Mouse (Mus musculus) embryonic facial prominence, embryonic 11.5 days (tissue): ENCODE data around the gene Tesk2. TPM values are rescaled to one million over a fixed set of nuclear protein-coding genes. Genes with fewer than 3 reads are reported as not detected.
A peak's percentile ranks its signal among the peaks of the same experiment; 100 is the strongest.
"Not testable (repeated sequence)": the region's sequence is repeated elsewhere in the genome, so short reads cannot be mapped to it uniquely, and the experiment has no call there.

Experiments
- ATAC-seq: fragments of 200-750 bp; cut with Nextera tagmentation; replicated peaks from 2 replicates; pipeline ENCODE4 v1.8.0; 2017; ENCODE audit warnings: low read depth; ENCODE audit not compliant: insufficient number of reproducible peaks, low FRiP score, low TSS enrichment
- DNase-seq: peaks from one replicate; pipeline ENCODE4 v3.0.0-alpha.2; 2015; ENCODE audit warnings: low spot score
- H3K27ac ChIP-seq: fragments of 300-500 bp; sonication (generic); replicated peaks from 2 replicates; pipeline ENCODE4 v1.5.1; 2014; ENCODE audit warnings: mild to moderate bottlenecking, low read depth, low read length, control low read depth
- H3K27me3 ChIP-seq: fragments of 300-500 bp; sonication (generic); 2 replicates; pipeline ENCODE4 v1.6.1; 2014; ENCODE audit warnings: mild to moderate bottlenecking, low read length, moderate library complexity, mixed read lengths; ENCODE audit not compliant: control insufficient read depth, insufficient read depth
- H3K36me3 ChIP-seq: fragments of 300-500 bp; sonication (generic); replicated peaks from 2 replicates; pipeline ENCODE4 v1.6.1; 2014; ENCODE audit warnings: low read depth, mild to moderate bottlenecking, low read length, moderate library complexity, mixed read lengths; ENCODE audit not compliant: control insufficient read depth, insufficient read depth
- H3K4me1 ChIP-seq: fragments of 300-500 bp; sonication (generic); 2 replicates; pipeline ENCODE4 v1.6.1; 2014; ENCODE audit warnings: low read length, mixed read lengths; ENCODE audit not compliant: control insufficient read depth, insufficient read depth
- H3K4me2 ChIP-seq: fragments of 300-500 bp; sonication (generic); 2 replicates; pipeline ENCODE4 v1.6.1; 2014; ENCODE audit warnings: low read depth, mild to moderate bottlenecking, control low read depth, low read length, moderate library complexity
- H3K4me3 ChIP-seq: fragments of 300-500 bp; sonication (generic); 2 replicates; pipeline ENCODE4 v1.5.1; 2014; ENCODE audit warnings: low read depth, low read length, control low read depth
- H3K9ac ChIP-seq: fragments of 300-500 bp; sonication (generic); replicated peaks from 2 replicates; pipeline ENCODE4 v1.6.1; 2014; ENCODE audit warnings: mild to moderate bottlenecking, control low read depth, low read length
- H3K9me3 ChIP-seq: fragments of 300-500 bp; sonication (generic); replicated peaks from 2 replicates; pipeline ENCODE4 v1.6.1; 2016; ENCODE audit warnings: mild to moderate bottlenecking, low read length, inconsistent platforms, mixed read lengths; ENCODE audit not compliant: control insufficient read depth
- WGBS: fragments of 180-500 bp; shearing (Covaris S2); extraction: QIAGEN DNeasy Blood & Tissue Kit; methylation state at CpG from one replicate; pipeline ENCODE4 v1.1.7; 2014; 5-methylcytosine and 5-hydroxymethylcytosine counted together
- polyA plus RNA-seq: library from polyadenylated mRNA; unstranded; fragments of >200 nt; fragmentation: Nextera tagmentation; extraction: Ambion mirVana; gene quantifications from 2 replicates; pipeline ENCODE4 v1.2.1, GENCODE M21; 2014

Gene Tesk2
- polyA plus RNA-seq, 1 experiment from 2014 or later, result 12.9 TPM

- under 1% methylated on average over 29 of the region's 29 CpGs for WGBS
- no peaks in the 10 kb centered on the region for H3K36me3 ChIP-seq
- peak overlapping the region; percentile 76 for H3K4me2 ChIP-seq
- H3K4me3 ChIP-seq, result peak overlapping the region; percentile 54
- H3K9ac ChIP-seq, result peak overlapping the region; percentile 88
- H3K4me1 ChIP-seq, result peaks cover 4% of the 10 kb centered on the region
- no peak overlapping the region; the same call in 1 of the 2 replicates for H3K27ac ChIP-seq
- no peaks in the 10 kb centered on the region; the same call in 1 of the 2 replicates for H3K27me3 ChIP-seq
- H3K9me3 ChIP-seq, result no peaks in the 10 kb centered on the region
- ATAC-seq, result no peak
- peak; percentile 81 for DNase-seq
These were observed 103.8 kb downstream of the Tesk2 start for GRCm38 (mm10) chr4:116824541-116825004.

GRCm38 (mm10) chr4:116827819-116828218 is 107.1 kb downstream of the Tesk2 start:
- H3K36me3 ChIP-seq, result no peaks in the 10 kb centered on the region
- no peaks in the 10 kb centered on the region for H3K27me3 ChIP-seq
- H3K9me3 ChIP-seq, result no peaks in the 10 kb centered on the region
- no peak overlapping the region for H3K9ac ChIP-seq
- no peak for ATAC-seq
- H3K4me3 ChIP-seq, result no peak overlapping the region
- 2% methylated on average over 4 of the region's 4 CpGs for WGBS
- no peaks in the 10 kb centered on the region for H3K4me1 ChIP-seq
- no peak overlapping the region for H3K27ac ChIP-seq
- DNase-seq, result peak; percentile 86
- no peak overlapping the region for H3K4me2 ChIP-seq

- H3K27me3 ChIP-seq, result no peaks in the 10 kb centered on the region
- no peak overlapping the region for H3K27ac ChIP-seq
- no peak for DNase-seq
- no peak; the same call in 1 of the 2 replicates for ATAC-seq
- no peak overlapping the region for H3K4me3 ChIP-seq
- H3K9ac ChIP-seq, result no peak overlapping the region
- H3K36me3 ChIP-seq, result no peaks in the 10 kb centered on the region
- 61% methylated on average over 6 of the region's 6 CpGs for WGBS
- no peaks in the 10 kb centered on the region for H3K9me3 ChIP-seq
- H3K4me1 ChIP-seq, result no peaks in the 10 kb centered on the region
- H3K4me2 ChIP-seq, result no peak overlapping the region
These were observed 108.8 kb downstream of the Tesk2 start for GRCm38 (mm10) chr4:116829364-116830069.

DNA sequence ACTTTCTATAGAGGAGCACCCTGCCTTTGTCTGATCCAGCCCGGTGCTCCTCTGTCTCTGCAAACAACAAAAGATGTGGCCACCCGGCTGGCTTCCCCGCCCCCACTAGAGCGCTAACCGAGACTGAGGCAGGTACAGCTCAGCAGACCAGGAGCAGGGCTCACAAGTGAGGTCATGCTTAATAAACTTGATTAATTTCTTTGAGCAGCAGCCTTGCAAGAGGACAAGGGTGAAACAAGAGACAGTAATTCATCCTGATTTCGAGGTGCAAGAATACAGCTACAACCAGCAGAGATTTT is 109.3 kb downstream of the Tesk2 start:
- Histone ChIP-seq H3K27ac (no peak overlapping the region), H3K4me3 (no peak overlapping the region), H3K4me2 (no peak overlapping the region), H3K9me3 (no peaks in the 10 kb centered on the region), H3K27me3 (no peaks in the 10 kb centered on the region), H3K9ac (no peak overlapping the region), H3K36me3 (no peaks in the 10 kb centered on the region), H3K4me1 (no peaks in the 10 kb centered on the region)
- ATAC-seq (peak; percentile 45; the same call in 1 of the 2 replicates), DNase-seq (peak; percentile 27)
- 13% methylated on average over 6 of the region's 6 CpGs for WGBS

DNA sequence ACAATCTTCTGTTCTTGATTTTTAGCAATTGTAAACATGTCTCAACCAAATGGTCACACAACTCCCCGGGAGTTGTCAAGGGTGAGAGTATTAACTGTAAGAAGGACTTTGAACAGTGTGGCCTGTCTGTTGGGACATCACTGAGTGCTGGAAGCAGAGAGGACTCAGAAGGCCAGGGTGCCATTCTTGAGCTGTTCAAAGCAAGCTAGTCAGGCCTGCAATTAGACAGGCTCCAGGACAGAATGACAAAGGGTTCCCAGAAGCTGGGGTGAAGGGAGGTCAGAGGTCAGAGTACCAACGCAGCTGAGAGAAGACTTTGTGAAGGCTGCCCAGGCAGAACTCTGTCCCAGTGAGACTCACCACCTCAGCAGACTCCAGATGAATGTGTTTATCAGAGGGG is 118.3 kb downstream of the Tesk2 start:
- no peak overlapping the region for H3K4me2 ChIP-seq
- 16% methylated on average over 2 of the region's 2 CpGs for whole genome bisulfite sequencing
- H3K9ac ChIP-seq, result no peak overlapping the region
- no peaks in the 10 kb centered on the region for H3K4me1 ChIP-seq
- ATAC-seq, result no peak
- H3K9me3 ChIP-seq, result no peaks in the 10 kb centered on the region
- no peak for DNase-seq
- no peak overlapping the region for H3K27ac ChIP-seq
- no peak overlapping the region for H3K4me3 ChIP-seq
- no peaks in the 10 kb centered on the region for H3K27me3 ChIP-seq
- H3K36me3 ChIP-seq, result no peaks in the 10 kb centered on the region

DNA sequence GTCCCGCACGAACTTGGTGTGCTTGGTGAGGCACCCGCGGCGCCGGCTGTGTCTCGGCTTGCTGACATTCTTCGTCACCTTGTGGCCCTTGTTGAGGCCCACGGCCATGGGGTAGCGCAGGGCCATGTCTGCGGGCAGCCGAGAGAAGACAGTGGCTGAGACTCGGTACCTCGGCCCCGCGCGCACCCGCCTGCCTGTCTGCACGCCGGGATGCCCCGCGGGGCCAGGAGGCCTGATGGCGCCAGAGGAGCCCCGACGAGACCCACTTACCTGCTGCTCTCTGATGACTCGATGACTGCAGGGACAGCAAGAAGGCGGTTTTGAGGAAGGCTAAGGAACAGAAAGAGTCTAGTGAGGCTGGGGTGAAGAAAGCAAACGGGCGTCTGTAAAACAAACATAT is 119.3 kb downstream of the Tesk2 start:
- not testable (repeated sequence) for ATAC-seq, H3K36me3 ChIP-seq, H3K27me3 ChIP-seq, H3K4me3 ChIP-seq, H3K9me3 ChIP-seq, H3K9ac ChIP-seq, DNase-seq, H3K4me1 ChIP-seq, H3K27ac ChIP-seq, H3K4me2 ChIP-seq
- 18% methylated on average over 20 of the region's 29 CpGs for WGBS

DNA sequence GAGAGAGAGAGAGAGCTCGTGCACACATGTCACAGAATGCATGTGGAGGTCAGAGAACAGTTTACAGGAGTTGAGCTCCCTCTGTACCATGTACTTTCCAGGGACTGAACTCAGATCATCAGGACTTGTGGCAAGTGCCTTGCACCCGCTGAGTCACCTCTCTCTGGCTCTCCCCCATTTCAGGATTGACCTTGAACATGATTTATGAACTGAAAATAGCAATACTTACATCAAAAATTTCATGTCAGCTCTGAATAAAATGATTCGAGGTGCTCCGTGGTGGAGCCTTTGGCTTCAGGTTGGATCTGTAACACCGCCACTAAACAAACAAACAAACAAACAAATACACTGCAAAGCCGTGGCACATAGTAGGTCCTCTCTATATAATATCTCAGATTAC is 120.1 kb downstream of the Tesk2 start:
- WGBS, result 89% methylated on average over 6 of the region's 6 CpGs
- H3K36me3 ChIP-seq, result no peaks in the 10 kb centered on the region
- ATAC-seq, result no peak

GRCm38 (mm10) chr4:116844324-116844723 is 123.6 kb downstream of the Tesk2 start:
- DNase-seq (no peak), ATAC-seq (no peak)
- no peak overlapping the region for H3K4me2 ChIP-seq
- H3K36me3 ChIP-seq, result no peaks in the 10 kb centered on the region
- no peak overlapping the region for H3K27ac ChIP-seq
- H3K9ac ChIP-seq, result no peak overlapping the region
- H3K4me1 ChIP-seq, result no peaks in the 10 kb centered on the region
- WGBS, result 88% methylated on average over 3 of the region's 3 CpGs
- H3K27me3 ChIP-seq, result no peaks in the 10 kb centered on the region
- no peak overlapping the region for H3K4me3 ChIP-seq
- H3K9me3 ChIP-seq, result no peaks in the 10 kb centered on the region

More for the DNA sequence above, 120.1 kb downstream of the Tesk2 start:
- no peak overlapping the region for H3K27ac ChIP-seq
- H3K9me3 ChIP-seq, result no peaks in the 10 kb centered on the region
- no peak overlapping the region for H3K4me2 ChIP-seq
- no peak for DNase-seq
- no peaks in the 10 kb centered on the region for H3K4me1 ChIP-seq
- H3K4me3 ChIP-seq, result no peak overlapping the region
- no peaks in the 10 kb centered on the region for H3K27me3 ChIP-seq
- no peak overlapping the region for H3K9ac ChIP-seq
